Mouse (Mus musculus): Measurements from ENCODE around the gene Btbd16.

- no peak for TF ChIP-seq TAL1 (IDR thresholded peaks at IDR 0.05; ENCODE audit: low read length)
- TF ChIP-seq GATA1 (IDR thresholded peaks at IDR 0.05; ENCODE audit: low read length) = no peak
These were observed 9.7 kb upstream of the Btbd16 start for GRCm38 (mm10) chr7:130764160-130764559.
